Mouse (Mus musculus) spleen, embryonic (tissue): ENCODE measurements around the gene Lrrc23.

Experiments
- CTCF ChIA-PET: fragments of 350-600 bp; sonication (Branson Sonifier 250); formaldehyde crosslinking; loops from one replicate; lab custom pipeline; 2022; lab: Charles Lee

Gene Lrrc23

GRCm38 (mm10) chr6:124769101-124769765, 10.3 kb downstream of the Lrrc23 start, which contains the start of gene Eno2:
Gene Eno2 (minus strand): TSS chr6:124769673.
- CTCF ChIA-PET, result no interaction called here

DNA sequence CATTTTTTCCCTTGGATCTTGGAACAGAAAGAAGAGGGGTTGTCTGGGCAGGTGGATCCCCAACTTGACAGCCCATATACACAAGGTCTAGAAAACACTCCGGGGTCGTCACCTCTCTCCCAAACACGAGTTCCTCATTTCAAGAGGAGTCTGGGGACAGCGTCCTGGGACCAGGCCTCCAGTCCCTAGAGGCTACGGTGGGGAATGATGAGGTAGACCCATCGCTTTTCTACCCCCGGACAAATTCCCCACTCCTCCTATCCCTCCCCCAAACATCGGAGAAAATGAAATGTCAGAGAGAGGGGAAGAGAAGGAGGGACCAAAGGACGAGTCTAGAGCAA, 10.9 kb downstream of the Lrrc23 start:
- CTCF ChIA-PET, result no interaction called here

DNA sequence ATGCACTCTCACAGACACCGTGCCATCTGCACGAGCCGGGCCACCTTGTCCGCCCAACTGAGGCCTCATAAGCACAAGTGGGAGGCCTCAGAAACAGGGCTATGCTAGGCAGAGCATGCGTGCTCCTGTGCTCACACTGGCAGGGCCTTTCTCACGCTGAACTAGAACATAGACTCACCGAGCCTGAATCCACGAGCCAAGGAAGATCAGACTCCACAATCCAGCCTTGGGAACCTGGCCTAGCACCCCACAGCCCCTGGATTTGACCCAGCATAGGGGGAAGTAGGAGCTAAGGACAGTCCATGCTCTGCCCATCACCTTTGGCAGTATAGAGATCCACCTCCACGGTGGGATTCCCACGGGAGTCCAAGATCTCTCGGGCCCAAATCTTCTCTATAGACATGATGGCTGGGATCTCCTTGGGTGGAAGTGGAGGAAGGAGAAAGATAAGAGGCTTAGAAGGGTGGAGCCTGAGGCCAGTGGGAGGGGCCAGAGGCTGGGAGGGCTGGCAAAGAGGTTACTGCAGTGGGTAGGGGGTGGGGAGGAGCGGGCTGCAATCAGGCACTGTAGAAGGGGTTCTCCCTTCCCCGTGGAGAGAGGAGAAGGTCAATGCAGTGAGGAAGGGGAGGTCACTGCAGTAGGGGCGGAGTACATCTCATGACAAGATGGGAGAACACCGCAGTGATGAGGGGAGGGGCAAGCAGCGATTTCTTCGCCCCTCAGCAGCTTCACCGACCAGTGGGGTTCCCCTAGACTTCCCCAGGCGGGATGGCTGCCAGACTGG, 11.4 kb downstream of the Lrrc23 start:
- CTCF ChIA-PET, result interaction anchor here (0.6 kb wide), 1 partner anchor 48 kb away, joined by 3 read pairs; no protein-coding TSS in a partner anchor

- CTCF ChIA-PET, result interaction anchor here (0.6 kb wide), 1 partner anchor 48 kb away, joined by 3 read pairs; no protein-coding TSS in a partner anchor
These were observed 12.0 kb downstream of the Lrrc23 start for GRCm38 (mm10) chr6:124767536-124767919.

DNA sequence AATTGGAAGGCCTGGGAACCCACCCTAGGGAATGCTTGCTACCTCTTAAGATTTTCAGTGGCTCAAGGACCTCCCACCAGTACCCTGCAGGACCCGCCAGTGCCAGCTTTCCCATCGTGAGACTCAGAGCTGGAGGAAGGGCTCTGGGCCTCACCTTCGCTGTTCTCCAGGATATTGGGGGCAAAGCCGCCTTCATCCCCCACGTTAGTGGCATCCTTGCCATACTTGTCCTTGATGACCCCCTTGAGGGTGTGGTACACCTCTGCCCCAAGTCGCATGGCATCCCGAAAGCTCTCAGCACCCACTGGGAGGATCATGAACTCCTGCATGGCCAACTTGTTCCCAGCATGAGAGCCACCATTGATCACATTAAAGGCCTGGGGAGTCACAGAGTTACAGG, 13.6 kb downstream of the Lrrc23 start:
- CTCF ChIA-PET, result no interaction called here

GRCm38 (mm10) chr6:124759259-124759658, 20.3 kb downstream of the Lrrc23 start:
- CTCF ChIA-PET, result interaction anchor here (0.5 to 2.4 kb wide), 7 partner anchors 12 to 98 kb away, joined by 3 to 7 read pairs (median 5); no protein-coding TSS in a partner anchor

DNA sequence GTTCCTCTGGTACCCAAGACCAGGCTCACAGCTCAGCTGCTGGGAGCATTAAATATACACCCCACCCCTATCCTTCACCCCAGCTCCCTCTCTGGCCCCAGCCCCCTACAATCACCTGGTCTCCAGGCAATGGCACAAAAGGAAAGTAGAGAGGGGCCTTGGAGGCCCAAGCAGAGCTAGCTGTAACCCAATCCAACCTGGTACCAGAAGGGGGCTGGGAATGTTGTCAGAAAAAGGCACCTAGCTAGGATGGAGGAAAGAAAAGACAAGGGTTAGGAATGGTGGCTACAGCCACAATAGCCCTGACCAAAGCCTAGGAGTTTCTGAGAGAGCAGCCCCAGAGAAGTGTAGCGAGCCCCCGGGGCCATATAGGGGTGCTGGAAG, 20.7 kb downstream of the Lrrc23 start:
- CTCF ChIA-PET, result interaction anchor here (0.5 to 2.4 kb wide), 7 partner anchors 11 to 97 kb away, joined by 3 to 7 read pairs (median 5); no protein-coding TSS in a partner anchor

DNA sequence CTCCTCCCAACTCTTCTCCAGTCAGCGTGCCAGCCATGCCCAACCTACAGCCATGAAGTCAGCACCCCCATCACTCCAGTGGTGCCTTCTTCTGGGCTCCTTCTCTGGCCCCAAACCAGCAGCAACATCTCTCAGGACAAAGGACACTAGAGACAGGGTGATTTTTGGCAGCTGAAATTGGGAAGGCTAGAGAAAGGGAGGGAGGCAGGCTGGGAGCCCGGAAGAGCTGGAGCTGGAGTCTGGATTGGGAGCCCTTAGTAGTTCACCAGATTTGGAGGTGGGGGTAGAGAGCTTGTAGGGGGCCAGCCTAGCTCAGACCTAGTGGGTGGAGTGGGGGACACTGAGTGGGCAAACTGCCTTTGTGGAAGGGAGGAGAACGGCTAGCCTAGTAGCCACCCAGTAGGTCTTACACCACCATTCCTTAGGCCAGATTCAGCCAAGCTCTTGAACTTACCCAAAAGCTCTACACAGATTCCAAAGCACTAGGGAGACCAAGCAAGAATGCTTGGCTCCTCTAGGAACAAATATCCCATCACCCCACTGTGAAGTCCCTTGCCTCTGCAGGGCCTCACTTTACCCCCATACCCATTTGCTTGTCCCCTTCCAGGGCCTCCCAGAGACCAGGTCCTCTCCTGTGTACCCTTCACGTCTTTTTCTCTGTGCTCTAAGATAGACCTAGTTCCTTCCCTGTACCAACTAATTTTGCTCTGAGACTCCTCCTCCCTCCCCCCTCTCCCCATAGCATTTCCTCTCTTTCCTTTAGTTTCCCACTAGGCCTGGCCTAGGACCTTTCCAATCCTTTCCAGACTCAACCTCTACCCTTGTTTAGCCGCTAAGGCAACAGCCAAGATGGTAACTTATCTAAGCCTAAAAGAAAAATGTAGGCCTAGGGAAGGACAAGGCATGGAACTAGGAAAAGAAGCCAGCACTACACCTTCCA, 21.3 kb downstream of the Lrrc23 start:
- CTCF ChIA-PET, result interaction anchor here (0.5 to 2.4 kb wide), 10 partner anchors 11 to 97 kb away, joined by 3 to 7 read pairs (median 4); partner anchors contain the start of gene Grcc10

DNA sequence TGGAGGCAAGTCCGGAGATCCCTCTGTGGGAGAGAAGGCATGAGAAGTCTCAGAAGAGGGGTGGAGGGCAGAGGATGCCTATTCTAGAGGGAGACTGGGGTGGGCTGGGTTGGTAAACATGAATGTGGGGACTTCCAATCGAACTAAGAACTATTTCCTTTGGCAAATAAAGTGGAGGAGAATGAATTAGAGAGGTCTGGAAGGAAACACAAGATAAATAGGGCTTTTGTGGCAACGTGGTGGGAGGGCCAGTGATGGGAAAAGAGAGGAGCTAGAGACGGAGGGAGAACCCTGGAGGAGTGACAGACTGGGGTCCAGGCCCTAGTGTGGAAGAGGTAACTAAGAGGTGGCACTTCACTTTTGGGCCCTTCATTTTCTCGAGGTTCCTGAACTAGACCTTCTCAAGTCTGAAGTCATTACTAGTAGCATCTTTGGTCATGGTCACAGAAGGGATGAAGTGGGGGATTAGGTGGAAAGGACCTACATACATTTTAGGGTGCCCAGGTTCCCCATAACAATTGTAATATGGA, 22.1 kb downstream of the Lrrc23 start:
- CTCF ChIA-PET, result interaction anchor here (0.7 to 2.4 kb wide), 7 partner anchors 10 to 57 kb away, joined by 3 to 7 read pairs (median 3); partner anchors contain the start of gene Grcc10

GRCm38 (mm10) chr6:124756652-124757350, 22.7 kb downstream of the Lrrc23 start:
- CTCF ChIA-PET, result interaction anchor here (0.7 to 1.3 kb wide), 6 partner anchors 10 to 58 kb away, joined by 3 to 9 read pairs (median 3); partner anchors contain the start of gene Grcc10

DNA sequence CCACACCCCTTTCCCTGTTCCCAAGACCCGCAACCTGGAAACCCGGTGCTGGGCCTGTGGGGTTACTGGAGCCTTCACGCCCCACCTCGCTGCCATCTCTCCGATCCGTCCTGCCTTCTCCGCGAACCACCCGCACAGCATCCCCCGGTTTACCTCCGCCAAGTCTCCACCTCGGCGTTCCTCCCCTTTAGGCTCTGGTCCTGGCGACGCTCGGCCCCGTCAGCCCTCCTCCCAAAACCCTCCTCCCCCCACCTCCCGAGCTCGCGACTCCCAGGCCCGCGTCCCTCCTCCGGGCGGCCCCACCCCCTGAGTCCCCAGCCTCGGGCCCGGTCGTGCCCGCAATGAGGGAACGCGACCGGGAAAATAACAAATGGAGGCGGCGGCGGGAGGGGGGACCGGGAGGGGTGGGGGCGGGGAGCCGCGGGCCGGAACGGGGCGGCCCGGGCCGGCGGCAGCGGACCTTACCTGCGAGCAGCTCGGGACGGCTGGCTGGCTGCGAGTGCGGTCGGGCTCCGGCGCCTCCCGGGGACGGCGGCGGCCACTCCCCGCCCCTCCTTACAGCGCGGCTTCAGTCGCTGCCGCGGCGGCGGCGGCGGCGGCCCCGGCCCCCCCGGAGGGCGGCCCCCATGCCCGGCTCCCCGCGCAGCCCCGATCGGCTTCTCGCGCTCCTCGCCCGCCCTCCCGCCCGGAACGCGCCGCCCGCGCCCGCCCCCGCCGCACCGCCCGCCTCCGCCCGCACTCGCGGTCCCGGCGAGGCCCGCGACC, 23.5 kb downstream of the Lrrc23 start, which contains the start of the genes Gm45234 and Atn1:
Gm45234 (minus strand) TSS at position 191 of the 765 bp plus-strand sequence.
Atn1 (minus strand) TSS at position 694 of the 765 bp plus-strand sequence.
- CTCF ChIA-PET, result interaction anchor here (0.6 to 1.3 kb wide), 4 partner anchors 31 to 348 kb away, joined by 3 to 9 read pairs (median 5); no protein-coding TSS in a partner anchor

DNA sequence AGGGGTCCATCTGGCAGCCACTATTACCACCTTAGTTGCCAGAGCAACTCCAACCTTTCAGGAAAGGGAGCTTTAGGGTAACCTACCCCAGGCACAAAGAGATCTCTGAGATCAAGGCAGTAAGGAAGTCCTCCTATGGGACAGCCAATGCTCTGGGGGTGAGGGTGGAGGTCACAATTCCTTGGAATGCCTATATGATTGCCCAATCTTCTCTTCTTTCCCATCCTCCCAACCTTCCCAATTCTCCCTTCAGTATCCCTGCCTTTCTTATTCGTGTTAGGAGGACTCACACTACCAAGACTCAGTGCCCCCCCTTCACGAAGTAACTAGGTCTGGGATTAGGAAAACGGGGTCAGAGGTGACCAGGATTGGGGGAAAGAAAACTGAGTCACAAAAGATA, 24.2 kb downstream of the Lrrc23 start:
- CTCF ChIA-PET, result interaction anchor here (0.7 kb wide), 1 partner anchor 39 kb away, joined by 6 read pairs; no protein-coding TSS in a partner anchor

GRCm38 (mm10) chr6:124753861-124754260, 25.7 kb downstream of the Lrrc23 start:
- CTCF ChIA-PET, result no interaction called here

- CTCF ChIA-PET, result no interaction called here
These were observed 29.1 kb downstream of the Lrrc23 start for GRCm38 (mm10) chr6:124750405-124750804.

DNA sequence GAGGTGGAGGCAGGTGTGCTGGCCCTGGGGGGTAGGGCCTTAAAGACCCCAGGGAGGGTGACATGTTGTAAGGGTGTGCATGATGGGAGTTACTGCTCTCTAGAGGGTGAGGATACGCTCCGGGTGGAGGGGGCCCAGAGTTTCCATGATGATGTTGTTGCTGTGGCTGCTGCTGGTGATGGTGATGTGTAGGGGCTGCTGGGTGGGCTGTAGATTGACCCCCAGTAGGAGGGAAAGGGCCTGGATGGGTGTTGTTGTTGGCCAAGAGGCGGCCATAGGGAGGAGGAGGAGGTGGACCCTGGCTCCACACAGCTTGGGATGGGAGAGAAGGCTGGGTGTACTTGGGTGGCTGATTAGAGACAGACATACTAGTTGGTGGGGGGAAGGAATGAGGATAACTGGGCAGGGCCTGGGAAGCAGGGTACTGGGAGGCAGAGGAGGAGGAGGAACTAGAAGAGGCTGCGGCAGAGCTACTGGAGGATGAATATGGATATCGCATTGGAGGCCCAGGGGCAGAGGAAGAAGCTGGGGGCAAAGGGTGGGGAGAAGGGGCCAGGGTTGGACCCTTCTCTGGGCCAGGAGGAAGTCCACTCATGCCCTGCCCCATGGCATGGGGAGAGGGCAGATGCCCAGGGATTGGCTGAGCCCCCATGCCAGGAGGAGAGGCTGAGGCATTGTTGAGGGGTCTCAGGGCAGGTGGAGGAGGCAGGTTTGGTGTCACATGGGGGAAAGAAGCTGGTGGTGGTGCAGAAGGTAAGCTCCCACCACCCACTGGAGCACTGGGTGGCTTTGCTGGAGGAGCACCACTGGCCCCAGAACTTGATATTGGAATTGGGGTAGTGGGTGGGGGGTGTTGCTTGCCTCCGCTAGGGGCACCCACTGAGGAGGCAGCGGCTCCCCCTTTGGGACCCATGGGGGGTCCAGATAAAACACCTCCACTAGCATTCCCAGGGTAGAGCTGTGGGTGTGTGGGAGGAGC, 32.6 kb downstream of the Lrrc23 start:
- CTCF ChIA-PET, result interaction anchor here (0.6 to 1.3 kb wide), 3 partner anchors 11 to 12 kb away, joined by 3 to 7 read pairs (median 3); no protein-coding TSS in a partner anchor

- CTCF ChIA-PET, result interaction anchor here (1.3 kb wide), 1 partner anchor 13 kb away, joined by 3 read pairs; no protein-coding TSS in a partner anchor
These were observed 33.3 kb downstream of the Lrrc23 start for GRCm38 (mm10) chr6:124746296-124746605.

- CTCF ChIA-PET, result interaction anchor here (0.9 to 1.3 kb wide), 3 partner anchors 13 to 34 kb away, joined by 3 read pairs; partner anchors contain the start of genes Emg1 and Phb2
These were observed 33.8 kb downstream of the Lrrc23 start for GRCm38 (mm10) chr6:124745490-124746295.
